Mouse (Mus musculus) CH12.LX (cell line): ENCODE results near the gene Grk4. TPM values are rescaled to one million over a fixed set of nuclear protein-coding genes. Genes with fewer than 3 reads are reported as not detected.

ENCODE experiments used
- DNase-seq: peaks from one replicate; pipeline ENCODE4 v3.0.0-alpha.2; 2013; ENCODE audit errors: extremely low read depth
- H3K27ac ChIP-seq: 2 replicates; pipeline ENCODE4 v1.5.1; 2012; ENCODE audit warnings: low read depth, mild to moderate bottlenecking, control low read depth, moderate library complexity; ENCODE audit not compliant: insufficient read depth
- H3K27me3 ChIP-seq: replicated peaks from 2 replicates; pipeline ENCODE3; 2012; ENCODE audit warnings: inconsistent platforms
- H3K36me3 ChIP-seq, 2 experiments: replicated peaks in 1 of 2; 2 replicates each; pipeline versions ENCODE3 to v1.6.1; 2012; ENCODE audit warnings: inconsistent platforms in 1 of 2, low read length in 1 of 2, mild to moderate bottlenecking in 1 of 2, mixed read lengths in 1 of 2, moderate library complexity in 1 of 2; ENCODE audit not compliant: control insufficient read depth in 1 of 2, insufficient read depth in 1 of 2
- H3K4me1 ChIP-seq, 2 experiments: 2 replicates each; pipeline ENCODE4 v1.6.1; 2012; ENCODE audit warnings: inconsistent platforms in 1 of 2, moderate library complexity in 1 of 2; ENCODE audit not compliant: insufficient read depth in 2 of 2, control insufficient read depth in 1 of 2
- H3K4me2 ChIP-seq: 2 replicates; pipeline ENCODE4 v1.6.1; 2012; ENCODE audit warnings: low read depth, mild to moderate bottlenecking, control low read depth; ENCODE audit not compliant: poor library complexity, insufficient read depth, severe bottlenecking
- H3K4me3 ChIP-seq, 3 experiments: fragments of 150-350 bp in 1 of 3; sonication (generic) in 1 of 3; replicated peaks in 1 of 3; 2 replicates each; pipeline versions ENCODE3 to v1.5.1; 2011 to 2012; ENCODE audit warnings: low read depth in 2 of 3, low read length in 2 of 3, mild to moderate bottlenecking in 2 of 3, moderate library complexity in 2 of 3, control low read depth in 1 of 3, improper control_type of control experiment in 1 of 3, inconsistent platforms in 1 of 3, mixed read lengths in 1 of 3; ENCODE audit not compliant: poor library complexity in 1 of 3
- H3K79me2 ChIP-seq: replicated peaks from 2 replicates; pipeline ENCODE4 v1.6.1; 2012; ENCODE audit warnings: mild to moderate bottlenecking, moderate library complexity; ENCODE audit not compliant: control insufficient read depth, poor library complexity, insufficient read depth, severe bottlenecking; ENCODE audit errors: extremely low read depth
- H3K9ac ChIP-seq: 2 replicates; pipeline ENCODE4 v1.6.1; 2012; ENCODE audit warnings: low read depth, mild to moderate bottlenecking, control low read depth, moderate library complexity; ENCODE audit not compliant: insufficient read depth
- H3K9me3 ChIP-seq: replicated peaks from 2 replicates; pipeline ENCODE3; 2012; ENCODE audit warnings: low read length, inconsistent platforms, mixed read lengths
- CHD1 ChIP-seq: IDR thresholded peaks from 2 replicates; pipeline ENCODE4 v1.6.1; 2012; ENCODE audit warnings: low read depth, low read length, improper control_type of control experiment, inconsistent platforms
- CHD2 ChIP-seq: IDR thresholded peaks from 2 replicates; pipeline ENCODE4 v1.6.1; 2011; ENCODE audit warnings: low read length, improper control_type of control experiment
- CTCF ChIP-seq, 2 experiments: IDR thresholded peaks in 1 of 2; conservative IDR thresholded peaks in 1 of 2; 2 replicates each; pipeline ENCODE4 v1.5.1; 2011 to 2012; ENCODE audit warnings: low read depth in 2 of 2, low read length in 2 of 2, improper control_type of control experiment in 1 of 2, inconsistent platforms in 1 of 2, mild to moderate bottlenecking in 1 of 2, moderate library complexity in 1 of 2
- MAZ ChIP-seq: IDR thresholded peaks from 2 replicates; pipeline ENCODE4 v1.6.1; 2012; ENCODE audit warnings: low read depth, mild to moderate bottlenecking, inconsistent platforms, low read length, improper control_type of control experiment, moderate library complexity
- MYC ChIP-seq: IDR thresholded peaks from 2 replicates; pipeline ENCODE4 v1.6.1; 2011; ENCODE audit warnings: low read depth, mild to moderate bottlenecking, improper control_type of control experiment, low read length
- NELFE ChIP-seq: IDR thresholded peaks from 2 replicates; pipeline ENCODE4 v1.6.1; 2011; ENCODE audit warnings: low read depth, low read length, improper control_type of control experiment
- PAX5 ChIP-seq: IDR thresholded peaks from 2 replicates; pipeline ENCODE4 v1.6.1; 2012; ENCODE audit warnings: low read length, inconsistent platforms, mixed read lengths
- RAD21 ChIP-seq: IDR thresholded peaks from 2 replicates; pipeline ENCODE4 v1.6.1; 2011; ENCODE audit warnings: low read depth, mild to moderate bottlenecking, low read length, improper control_type of control experiment, moderate library complexity
- RCOR1 ChIP-seq: conservative IDR thresholded peaks from 2 replicates; pipeline ENCODE4 v1.6.1; 2012; ENCODE audit warnings: low read depth, mild to moderate bottlenecking, inconsistent platforms, low read length, improper control_type of control experiment
- UBTF ChIP-seq: IDR thresholded peaks from 2 replicates; pipeline ENCODE4 v1.6.1; 2012; ENCODE audit warnings: low read depth, mild to moderate bottlenecking, inconsistent platforms, low read length, improper control_type of control experiment, moderate library complexity
- dilution Hi-C: fragments of 300-500 bp; cut with MboI; formaldehyde crosslinking; loops from 2 replicates; pipeline ENCODE4 v1.14.3; 2020; ENCODE audit warnings: low sequenced_read_pairs; ENCODE audit not compliant: extremely low pct_unique_long_range_greater_than_20kb, extremely low pct_ligation_motif_present
- in situ Hi-C: fragments of 300-500 bp; cut with MboI; formaldehyde crosslinking; loops from 3 replicates; pipeline ENCODE4 v1.14.3; 2019; ENCODE audit warnings: low sequenced_read_pairs, low pct_ligation_motif_present, low pct_unique_long_range_greater_than_20kb, mixed read lengths
- polyA plus RNA-seq: library from polyadenylated mRNA; unstranded; fragments of >175 nt; gene quantifications from 2 replicates; pipeline ENCODE4 v1.2.1, GENCODE M21; 2012; ENCODE audit warnings: low read depth; ENCODE audit not compliant: insufficient read length
- total RNA-seq, 2 experiments: library from RNA; depleted of rRNA; stranded (reverse); fragments of 300-350 nt in 1 of 2; fragments of >200 nt in 1 of 2; gene quantifications; 2 replicates each; pipeline ENCODE4 v1.2.3; 2012 to 2014

Grk4 gene
- total and polyA plus RNA-seq, 3 experiments, result 0.56 to 0.81 (median 0.76) TPM

- peak overlapping the region; percentile 88; the same call in 1 of the 2 replicates for H3K4me2 ChIP-seq
- peaks cover 0 to 11% of the 10 kb centered on the region in 2 experiments; a peak in 2 of 4 replicates for H3K4me1 ChIP-seq
- in situ Hi-C loops, result loop anchor here (25.0 kb wide), 1 partner anchor 377 kb away; the partner anchor contains the start of gene Hgfac
- no peaks in the 10 kb centered on the region for H3K27me3 ChIP-seq
- H3K9me3 ChIP-seq, result no peaks in the 10 kb centered on the region
- H3K27ac ChIP-seq, result peak overlapping the region; percentile 92
- DNase-seq, result no peak
- dilution Hi-C loops, result no loop called here
- TF ChIP-seq CHD1 (0 out of 2 replicates have a peak, but pooled peaks have one; percentile 45), RCOR1 (no peak), UBTF (peak; percentile 99), RAD21 (no peak), NELFE (peak; percentile 27; the same call in 1 of the 2 replicates)
- H3K9ac ChIP-seq, result peak overlapping the region; percentile 55
- peaks cover 15 to 25% of the 10 kb centered on the region in 2 experiments for H3K36me3 ChIP-seq
- peak overlapping the region; percentile 59 to 70 (median 69) for H3K4me3 ChIP-seq
- H3K79me2 ChIP-seq, result peaks cover 24% of the 10 kb centered on the region
Observed at GRCm38 (mm10) chr5:34660591-34661130, 482 bp downstream of the Grk4 start.

- no peaks in the 10 kb centered on the region for H3K9me3 ChIP-seq
- dilution Hi-C loops, result no loop called here
- peaks cover 0 to 11% of the 10 kb centered on the region in 2 experiments; a peak in 2 of 4 replicates for H3K4me1 ChIP-seq
- H3K27ac ChIP-seq, result no peak overlapping the region
- H3K79me2 ChIP-seq, result peaks cover 24% of the 10 kb centered on the region
- TF ChIP-seq CHD2, result no peak
- TF ChIP-seq CHD1, result 0 out of 2 replicates have a peak, but pooled peaks have one; percentile 18
- TF ChIP-seq CTCF (conservative IDR thresholded peaks at IDR 0.05 in 1 of 2, IDR thresholded peaks at IDR 0.05 in 1 of 2; ENCODE audit: low read depth in 2 of 2, low read length in 2 of 2), result peak in 1 of 2 experiments; percentile 55; a peak in 2 of 4 replicates
- in situ Hi-C loops, result loop anchor here (25.0 kb wide), 1 partner anchor 375 kb away; the partner anchor contains the start of gene Hgfac
- H3K4me3 ChIP-seq, result peak overlapping the region in 2 of 3 experiments; percentile 59 to 69
- H3K36me3 ChIP-seq, result peaks cover 5 to 15% of the 10 kb centered on the region in 2 experiments
- H3K4me2 ChIP-seq, result peak overlapping the region; percentile 88
- peak overlapping the region; percentile 55; the same call in 1 of the 2 replicates for H3K9ac ChIP-seq
- no peak for DNase-seq
- no peaks in the 10 kb centered on the region for H3K27me3 ChIP-seq
Observed at GRCm38 (mm10) chr5:34661909-34662308, 1.7 kb downstream of the Grk4 start.

- Histone ChIP-seq H3K4me1 (peaks cover 0 to 2% of the 10 kb centered on the region in 2 experiments; a peak in 1 of 4 replicates), H3K9me3 (no peaks in the 10 kb centered on the region), H3K4me2 (no peak overlapping the region), H3K4me3 (no peak overlapping the region), H3K79me2 (peaks cover 16% of the 10 kb centered on the region), H3K27ac (no peak overlapping the region), H3K27me3 (no peaks in the 10 kb centered on the region), H3K36me3 (peaks cover 0 to 5% of the 10 kb centered on the region in 2 experiments), H3K9ac (no peak overlapping the region)
- in situ Hi-C loops, result loop anchor here (25.0 kb wide), 1 partner anchor 374 kb away; the partner anchor contains the start of gene Hgfac
- dilution Hi-C loops, result no loop called here
- TF ChIP-seq MAZ (no peak), PAX5 (no peak), MYC (no peak)
- no peak for DNase-seq
Observed at GRCm38 (mm10) chr5:34663231-34663630, 3.1 kb downstream of the Grk4 start.
